Mouse (Mus musculus): Measurements from ENCODE around the gene Brsk1. TPM values are rescaled to one million over a fixed set of nuclear protein-coding genes. Genes with fewer than 3 reads are reported as not detected.

The Brsk1 gene
- polyA plus RNA-seq, 1 experiment: 0.01 TPM

- no peak overlapping the region for H3K4me3 ChIP-seq (replicated peaks)
- peaks cover 58% of the 10 kb centered on the region for H3K36me3 ChIP-seq (ENCODE audit: control insufficient read depth)
- H3K9me3 ChIP-seq (ENCODE audit: control insufficient read depth, low read length): no peaks in the 10 kb centered on the region
- H3K4me1 ChIP-seq (ENCODE audit: control insufficient read depth): peaks cover 36% of the 10 kb centered on the region
- no peak for TF ChIP-seq TAL1 (IDR thresholded peaks at IDR 0.05; ENCODE audit: low read length)
- no peak for TF ChIP-seq GATA1 (IDR thresholded peaks at IDR 0.05; ENCODE audit: low read length)
- H3K27me3 ChIP-seq (ENCODE audit: control insufficient read depth): no peaks in the 10 kb centered on the region
Measured at GRCm38 (mm10) chr7:4663179-4663578, 27.2 kb upstream of the Brsk1 start.

GRCm38 (mm10) chr7:4663742-4664141 is 26.7 kb upstream of the Brsk1 start:
- no peak for TF ChIP-seq TAL1 (IDR thresholded peaks at IDR 0.05; ENCODE audit: low read length)
- H3K36me3 ChIP-seq (ENCODE audit: control insufficient read depth): peaks cover 64% of the 10 kb centered on the region
- peaks cover 39% of the 10 kb centered on the region for H3K4me1 ChIP-seq (ENCODE audit: control insufficient read depth)
- H3K4me3 ChIP-seq (replicated peaks): no peak overlapping the region
- no peaks in the 10 kb centered on the region for H3K9me3 ChIP-seq (ENCODE audit: control insufficient read depth, low read length)
- no peaks in the 10 kb centered on the region for H3K27me3 ChIP-seq (ENCODE audit: control insufficient read depth)

- no peak for TF ChIP-seq TAL1 (IDR thresholded peaks at IDR 0.05; ENCODE audit: low read length)
- TF ChIP-seq GATA1 (IDR thresholded peaks at IDR 0.05; ENCODE audit: low read length): no peak
- H3K4me3 ChIP-seq (replicated peaks): no peak overlapping the region
- peaks cover 77% of the 10 kb centered on the region for H3K36me3 ChIP-seq (ENCODE audit: control insufficient read depth)
- no peaks in the 10 kb centered on the region for H3K9me3 ChIP-seq (ENCODE audit: control insufficient read depth, low read length)
- H3K4me1 ChIP-seq (ENCODE audit: control insufficient read depth): peaks cover 49% of the 10 kb centered on the region
- no peaks in the 10 kb centered on the region for H3K27me3 ChIP-seq (ENCODE audit: control insufficient read depth)
Measured at GRCm38 (mm10) chr7:4666871-4667270, 23.5 kb upstream of the Brsk1 start.

- no peaks in the 10 kb centered on the region for H3K9me3 ChIP-seq (ENCODE audit: control insufficient read depth, low read length)
- H3K4me1 ChIP-seq (ENCODE audit: control insufficient read depth): peaks cover 51% of the 10 kb centered on the region
- H3K36me3 ChIP-seq (ENCODE audit: control insufficient read depth): peaks cover 79% of the 10 kb centered on the region
- no peaks in the 10 kb centered on the region for H3K27me3 ChIP-seq (ENCODE audit: control insufficient read depth)
- no peak for TF ChIP-seq GATA1 (IDR thresholded peaks at IDR 0.05; ENCODE audit: low read length)
- no peak for TF ChIP-seq TAL1 (IDR thresholded peaks at IDR 0.05; ENCODE audit: low read length)
- H3K4me3 ChIP-seq (replicated peaks): no peak overlapping the region
Measured at GRCm38 (mm10) chr7:4668506-4668905, 21.9 kb upstream of the Brsk1 start.

- no peak overlapping the region for H3K4me3 ChIP-seq (replicated peaks)
- TF ChIP-seq GATA1 (IDR thresholded peaks at IDR 0.05; ENCODE audit: low read length) (no peak), TAL1 (IDR thresholded peaks at IDR 0.05; ENCODE audit: low read length) (no peak)
- H3K4me1 ChIP-seq (ENCODE audit: control insufficient read depth): peaks cover 50% of the 10 kb centered on the region
- peaks cover 81% of the 10 kb centered on the region for H3K36me3 ChIP-seq (ENCODE audit: control insufficient read depth)
- H3K27me3 ChIP-seq (ENCODE audit: control insufficient read depth): no peaks in the 10 kb centered on the region
- no peaks in the 10 kb centered on the region for H3K9me3 ChIP-seq (ENCODE audit: control insufficient read depth, low read length)
Measured at GRCm38 (mm10) chr7:4669156-4669555, 21.2 kb upstream of the Brsk1 start.

- H3K4me3 ChIP-seq (replicated peaks): peak overlapping the region; percentile 30
- H3K36me3 ChIP-seq (ENCODE audit: control insufficient read depth): peaks cover 83% of the 10 kb centered on the region
- peaks cover 60% of the 10 kb centered on the region for H3K4me1 ChIP-seq (ENCODE audit: control insufficient read depth)
- TF ChIP-seq TAL1 (IDR thresholded peaks at IDR 0.05; ENCODE audit: low read length) (peak; percentile 87), GATA1 (IDR thresholded peaks at IDR 0.05; ENCODE audit: low read length) (peak; percentile 92)
- H3K9me3 ChIP-seq (ENCODE audit: control insufficient read depth, low read length): no peaks in the 10 kb centered on the region
- no peaks in the 10 kb centered on the region for H3K27me3 ChIP-seq (ENCODE audit: control insufficient read depth)
Measured at GRCm38 (mm10) chr7:4670655-4671255, 19.6 kb upstream of the Brsk1 start.

- no peak overlapping the region for H3K4me3 ChIP-seq (replicated peaks)
- TF ChIP-seq GATA1 (IDR thresholded peaks at IDR 0.05; ENCODE audit: low read length) (no peak), TAL1 (IDR thresholded peaks at IDR 0.05; ENCODE audit: low read length) (no peak)
- H3K4me1 ChIP-seq (ENCODE audit: control insufficient read depth): peaks cover 65% of the 10 kb centered on the region
- peaks cover 83% of the 10 kb centered on the region for H3K36me3 ChIP-seq (ENCODE audit: control insufficient read depth)
- no peaks in the 10 kb centered on the region for H3K27me3 ChIP-seq (ENCODE audit: control insufficient read depth)
- no peaks in the 10 kb centered on the region for H3K9me3 ChIP-seq (ENCODE audit: control insufficient read depth, low read length)
Measured at GRCm38 (mm10) chr7:4671956-4672355, 18.4 kb upstream of the Brsk1 start.

GRCm38 (mm10) chr7:4674114-4674731 is 16.2 kb upstream of the Brsk1 start:
- H3K36me3 ChIP-seq (ENCODE audit: control insufficient read depth): peaks cover 81% of the 10 kb centered on the region
- no peak overlapping the region for H3K4me3 ChIP-seq (replicated peaks)
- TF ChIP-seq GATA1 (IDR thresholded peaks at IDR 0.05; ENCODE audit: low read length) (no peak), TAL1 (IDR thresholded peaks at IDR 0.05; ENCODE audit: low read length) (no peak)
- no peaks in the 10 kb centered on the region for H3K9me3 ChIP-seq (ENCODE audit: control insufficient read depth, low read length)
- peaks cover 59% of the 10 kb centered on the region for H3K4me1 ChIP-seq (ENCODE audit: control insufficient read depth)
- H3K27me3 ChIP-seq (ENCODE audit: control insufficient read depth): no peaks in the 10 kb centered on the region

GRCm38 (mm10) chr7:4675200-4675599 is 15.2 kb upstream of the Brsk1 start:
- H3K36me3 ChIP-seq (ENCODE audit: control insufficient read depth): peaks cover 79% of the 10 kb centered on the region
- H3K9me3 ChIP-seq (ENCODE audit: control insufficient read depth, low read length): no peaks in the 10 kb centered on the region
- no peaks in the 10 kb centered on the region for H3K27me3 ChIP-seq (ENCODE audit: control insufficient read depth)
- H3K4me3 ChIP-seq (replicated peaks): no peak overlapping the region
- no peak for TF ChIP-seq GATA1 (IDR thresholded peaks at IDR 0.05; ENCODE audit: low read length)
- TF ChIP-seq TAL1 (IDR thresholded peaks at IDR 0.05; ENCODE audit: low read length): no peak
- peaks cover 52% of the 10 kb centered on the region for H3K4me1 ChIP-seq (ENCODE audit: control insufficient read depth)

Data from erythroblast, embryonic 14.5 days (primary cell).